In the genomic region with DNA sequence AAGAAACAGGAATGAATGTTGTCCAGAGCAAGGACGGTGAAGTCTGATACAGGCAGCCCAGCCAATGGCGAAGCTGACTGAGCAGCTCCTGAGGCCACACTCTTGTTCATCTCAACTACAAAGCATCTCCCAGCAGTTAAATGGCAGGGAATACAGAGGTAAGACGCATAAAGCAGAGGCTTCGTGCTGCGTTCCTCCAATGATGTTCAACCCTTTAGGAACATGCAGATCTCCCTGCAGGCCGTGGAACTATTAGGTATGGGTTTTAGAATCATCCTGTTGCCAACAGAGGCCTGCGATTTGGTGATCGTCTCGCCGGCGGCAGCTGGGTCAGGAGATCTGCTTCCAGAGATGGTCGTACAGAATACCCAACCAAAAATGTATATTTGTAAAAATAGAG, we compare ENCODE assay signal across 11 mouse cellular contexts. TPM values are rescaled to one million over a fixed set of nuclear protein-coding genes. Genes with fewer than 3 reads are reported as not detected.
DNase-seq lines count a peak whose midpoint lies in the region; ATAC-seq and TF ChIP-seq lines count a peak whose summit lies in the region.
"Had no signal": no experiment of that assay in that cellular context is flagged by ENCODE, and none has a peak within 500 bp of the region (broad histone marks: within the 10 kb centered on the region; RNA-seq: fewer than 3 reads in every experiment).

No protein-coding gene starts in this region.

- H3K4me1 ChIP-seq in kidney, embryonic 15.5 days = peaks cover 84% of the 10 kb centered on the region
- peaks cover 47% of the 10 kb centered on the region for H3K4me1 ChIP-seq in embryonic facial prominence, embryonic 12.5 days
- H3K4me1 ChIP-seq in intestine, embryonic 16.5 days (ENCODE audit: control insufficient read depth, insufficient read depth, low read length) = peaks cover 57% of the 10 kb centered on the region

- no peak for TF ChIP-seq CTCF in brain, embryonic 14.5 days (IDR thresholded peaks at IDR 0.05; ENCODE audit: borderline replicate concordance, extremely low read depth, insufficient read depth, insufficient read length)

- H3K27ac ChIP-seq in kidney, embryonic 15.5 days = peak overlapping the region; percentile 95
- peak overlapping the region; percentile 79 for H3K27ac ChIP-seq in embryonic facial prominence, embryonic 12.5 days
- peak overlapping the region; percentile 87 for H3K27ac ChIP-seq in intestine, embryonic 16.5 days (ENCODE audit: low read length)

- H3K4me3 ChIP-seq in kidney, embryonic 15.5 days (replicated peaks) = no peak overlapping the region
- H3K4me3 ChIP-seq in embryonic facial prominence, embryonic 12.5 days = no peak overlapping the region
- H3K4me3 ChIP-seq in intestine, embryonic 16.5 days (ENCODE audit: low read length) = no peak overlapping the region

- ATAC-seq in kidney, embryonic 15.5 days (replicated peaks; ENCODE audit: low FRiP score) = no peak
- no peak for ATAC-seq in embryonic facial prominence, embryonic 12.5 days (ENCODE audit: insufficient number of reproducible peaks, insufficient read depth, low FRiP score, low TSS enrichment)
- ATAC-seq in intestine, embryonic 16.5 days = no peak

- no peak overlapping the region for H3K4me2 ChIP-seq in kidney, embryonic 15.5 days
- H3K4me2 ChIP-seq in embryonic facial prominence, embryonic 12.5 days (replicated peaks) = no peak overlapping the region
- H3K4me2 ChIP-seq in intestine, embryonic 16.5 days (ENCODE audit: low read depth, low read length) = no peak overlapping the region; the same call in 1 of the 2 replicates

- H3K27me3 ChIP-seq in kidney, embryonic 15.5 days = no peaks in the 10 kb centered on the region
- H3K27me3 ChIP-seq in embryonic facial prominence, embryonic 12.5 days = no peaks in the 10 kb centered on the region
- no peaks in the 10 kb centered on the region for H3K27me3 ChIP-seq in intestine, embryonic 16.5 days (replicated peaks; ENCODE audit: control insufficient read depth, insufficient read depth, low read length)

- no peaks in the 10 kb centered on the region for H3K9me3 ChIP-seq in kidney, embryonic 15.5 days (replicated peaks)
- H3K9me3 ChIP-seq in embryonic facial prominence, embryonic 12.5 days = no peaks in the 10 kb centered on the region
- H3K9me3 ChIP-seq in intestine, embryonic 16.5 days (ENCODE audit: control insufficient read depth, low read length) = no peaks in the 10 kb centered on the region

- DNase-seq in kidney, postnatal 4 days = no peak
- peak; percentile 58 for DNase-seq in brain, embryonic 14.5 days (ENCODE audit: low read depth)
- DNase-seq in retina, embryonic 14.5 days (ENCODE audit: low spot score) = no peak
- DNase-seq in urinary bladder, adult 18-20 months (ENCODE audit: low spot score in 2 of 2) = no peak
- no peak for DNase-seq in ovary, postnatal 36 days (ENCODE audit: low spot score)
- DNase-seq: adrenal gland, postnatal 25 days; cerebellum, adult 9-10 months; lung, adult 2 months had no signal

- peaks cover 29% of the 10 kb centered on the region for H3K36me3 ChIP-seq in kidney, embryonic 15.5 days
- peaks cover 19% of the 10 kb centered on the region for H3K36me3 ChIP-seq in embryonic facial prominence, embryonic 12.5 days
- 0 out of 2 replicates have a peak, but pooled peaks cover 2% of the 10 kb centered on the region for H3K36me3 ChIP-seq in intestine, embryonic 16.5 days (ENCODE audit: control insufficient read depth, insufficient read depth, low read length)

- TF ChIP-seq POLR2A in brain, embryonic 14.5 days (IDR thresholded peaks at IDR 0.05; ENCODE audit: borderline replicate concordance, extremely low read depth, insufficient read depth, insufficient read length, poor library complexity, severe bottlenecking) = no peak

- WGBS in kidney, embryonic 15.5 days = 73% methylated on average over 12 of the region's 12 CpGs
- 35% methylated on average over 12 of the region's 12 CpGs for WGBS in embryonic facial prominence, embryonic 12.5 days
- 67% methylated on average over 12 of the region's 12 CpGs for WGBS in intestine, embryonic 16.5 days

- H3K9ac ChIP-seq in kidney, embryonic 15.5 days = no peak overlapping the region
- H3K9ac ChIP-seq in embryonic facial prominence, embryonic 12.5 days = no peak overlapping the region
- no peak overlapping the region for H3K9ac ChIP-seq in intestine, embryonic 16.5 days (ENCODE audit: low read depth, low read length)

RNA-seq across cellular contexts. Expression of gene Hmga2, which starts 59.6 kb away (rescaled TPM):
- polyA plus RNA-seq in kidney, embryonic 15.5 days (2015; fragmentation: Nextera tagmentation; extraction: Ambion mirVana) = 28.3 and 30.3 TPM in 2 replicates
- polyA plus RNA-seq in brain, embryonic 14.5 days (2012; rRNA removed) = 8.1 and 9.0 TPM in 2 replicates
- polyA plus RNA-seq in embryonic facial prominence, embryonic 12.5 days (2016; fragmentation: Nextera tagmentation; extraction: Ambion mirVana) = 89.2 and 100 TPM in 2 replicates
- 18.6 and 21.1 TPM in 2 replicates for polyA plus RNA-seq in intestine, embryonic 16.5 days (2015; fragmentation: Nextera tagmentation; extraction: Ambion mirVana)
- polyA plus RNA-seq: lung, adult 2 months had no signal
